18 mouse cellular contexts compared by ENCODE assay signal in the genomic region with DNA sequence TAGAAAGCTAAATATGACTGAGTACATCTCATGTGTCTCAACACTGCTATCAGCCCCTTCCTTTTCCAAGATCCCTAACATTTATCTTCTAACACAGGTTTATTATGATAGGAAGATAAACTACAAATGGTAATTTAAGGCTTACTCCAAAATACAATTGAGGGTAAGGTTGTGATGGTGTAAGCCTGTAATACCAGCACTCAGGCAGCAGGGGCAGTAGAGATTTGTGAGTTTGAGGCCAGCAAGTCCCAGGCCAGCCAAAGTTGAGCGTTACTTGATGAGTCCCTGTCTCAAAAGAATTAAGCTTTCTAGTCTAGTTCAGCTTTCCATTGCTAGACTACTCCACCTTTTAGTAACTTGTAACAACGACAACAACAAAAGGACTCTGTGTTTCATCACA.
DNase-seq lines count a peak whose midpoint lies in the region; ATAC-seq and TF ChIP-seq lines count a peak whose summit lies in the region.
"Had no signal": no experiment of that assay in that cellular context is flagged by ENCODE, and none has a peak within 500 bp of the region (broad histone marks: within the 10 kb centered on the region; RNA-seq: fewer than 3 reads in every experiment).

No protein-coding gene starts in this region.

- intact Hi-C loops in gastrocnemius, adult 2 months (cut with DNase I) = no loop called here
- intact Hi-C loops in left cerebral cortex, adult 2 months (cut with DNase I) = no loop called here

- H3K4me2 ChIP-seq in forebrain, embryonic 13.5 days = no peak overlapping the region
- H3K4me2 ChIP-seq: heart, embryonic 15.5 days; hindbrain, embryonic 12.5 days; midbrain, embryonic 11.5 days had no signal

- peak; percentile 42 for TF ChIP-seq CTCF in gastrocnemius, adult 2 months (IDR thresholded peaks at IDR 0.05)
- TF ChIP-seq CTCF in left cerebral cortex, adult 2 months (IDR thresholded peaks at IDR 0.05) = peak; percentile 31

- no peak for DNase-seq in gastrocnemius, adult 2 months
- DNase-seq in gastrocnemius, postnatal 10 days = no peak
- DNase-seq in left cerebral cortex, adult 2 months (ENCODE audit: extremely low spot score in 1 of 2, low spot score in 2 of 2) = no peak
- no peak for DNase-seq in left cerebral cortex, adult 18-20 months (ENCODE audit: low spot score in 2 of 2)
- DNase-seq in 3T3-L1 (ENCODE audit: low read depth, low spot score) (peak; percentile 13), ZHBTc4 (ENCODE audit: low read depth, low spot score) (peak; percentile 6)
- DNase-seq: B cell, adult 2 months; cerebellum, postnatal 36 days; kidney, adult 18-20 months; right cerebral cortex, postnatal 14 days; thymus, adult 18-20 months had no signal

- H3K4me1 ChIP-seq in forebrain, embryonic 13.5 days = no peaks in the 10 kb centered on the region
- H3K4me1 ChIP-seq: forebrain, embryonic 10.5 days; heart, embryonic 15.5 days; hindbrain, embryonic 12.5 days had no signal

- ATAC-seq in forebrain, embryonic 13.5 days = no peak
- no peak for ATAC-seq in inflammation-experienced regulatory T-cells, adult 6 months
- ATAC-seq: activated CD4-positive, CD25-positive, alpha-beta regulatory T cell, adult 4 months had no signal

- no peaks in the 10 kb centered on the region for H3K9me3 ChIP-seq in forebrain, embryonic 13.5 days (replicated peaks)
- H3K9me3 ChIP-seq: forebrain, embryonic 10.5 days; heart, embryonic 15.5 days; hindbrain, embryonic 12.5 days had no signal

- 83% methylated on average over 2 of the region's 2 CpGs for WGBS in forebrain, embryonic 13.5 days

- no peaks in the 10 kb centered on the region for H3K27me3 ChIP-seq in forebrain, embryonic 13.5 days
- H3K27me3 ChIP-seq: heart, embryonic 15.5 days; hindbrain, embryonic 12.5 days had no signal

- no peaks in the 10 kb centered on the region for H3K36me3 ChIP-seq in forebrain, embryonic 13.5 days (ENCODE audit: poor library complexity, severe bottlenecking)
- H3K36me3 ChIP-seq: forebrain, embryonic 10.5 days; heart, embryonic 15.5 days; hindbrain, embryonic 12.5 days had no signal

- H3K4me3 ChIP-seq in gastrocnemius, adult 2 months = no peak overlapping the region
- no peak overlapping the region for H3K4me3 ChIP-seq in left cerebral cortex, adult 2 months
- H3K4me3 ChIP-seq in forebrain, embryonic 13.5 days = no peak overlapping the region
- H3K4me3 ChIP-seq: forebrain, embryonic 10.5 days; heart, embryonic 15.5 days; hindbrain, embryonic 12.5 days had no signal

- H3K27ac ChIP-seq in gastrocnemius, adult 2 months = no peak overlapping the region
- no peak overlapping the region for H3K27ac ChIP-seq in left cerebral cortex, adult 2 months
- H3K27ac ChIP-seq in forebrain, embryonic 13.5 days = no peak overlapping the region
- H3K27ac ChIP-seq: forebrain, embryonic 10.5 days; heart, embryonic 15.5 days; hindbrain, embryonic 12.5 days had no signal

- no peak overlapping the region for H3K9ac ChIP-seq in forebrain, embryonic 13.5 days
- H3K9ac ChIP-seq: heart, embryonic 15.5 days; hindbrain, embryonic 12.5 days had no signal

Comparison
In these comparisons a context has a peak if more than half of its experiments do, and no peak if none do; other contexts are left out.
1. DNase-seq: peak in 3T3-L1 (single experiment) and ZHBTc4 (single experiment); none in gastrocnemius, adult 2 months (single experiment), gastrocnemius, postnatal 10 days (single experiment), left cerebral cortex, adult 2 months (0 of 2) and left cerebral cortex, adult 18-20 months (0 of 2).